ENCODE assay signal across 21 mouse cellular contexts in genomic region chr11:95555279-95555678, GRCm38 (mm10). TPM values are rescaled to one million over a fixed set of nuclear protein-coding genes. Genes with fewer than 3 reads are reported as not detected.
DNase-seq lines count a peak whose midpoint lies in the region; ATAC-seq lines count a peak whose summit lies in the region.
"Had no signal": no experiment of that assay in that cellular context is flagged by ENCODE, and none has a peak within 500 bp of the region (broad histone marks: within the 10 kb centered on the region; RNA-seq: fewer than 3 reads in every experiment).

No protein-coding gene starts in this region.

- H3K27ac ChIP-seq in kidney, embryonic 16.5 days (ENCODE audit: low read length): no peak overlapping the region
- H3K27ac ChIP-seq in embryonic facial prominence, embryonic 12.5 days: peak overlapping the region; percentile 41; the same call in 1 of the 2 replicates
- H3K27ac ChIP-seq in limb, embryonic 11.5 days (replicated peaks; ENCODE audit: low read depth, low read length): peak overlapping the region; percentile 72
- peak overlapping the region; percentile 29; the same call in 1 of the 2 replicates for H3K27ac ChIP-seq in limb, embryonic 15.5 days
- no peak overlapping the region for H3K27ac ChIP-seq in liver, embryonic 12.5 days
- no peak overlapping the region for H3K27ac ChIP-seq in hindbrain, embryonic 13.5 days
- H3K27ac ChIP-seq: embryonic facial prominence, embryonic 15.5 days; forebrain, embryonic 12.5 days; heart, embryonic 15.5 days; hindbrain, postnatal 0 days had no signal

- no peak overlapping the region for H3K9ac ChIP-seq in kidney, embryonic 16.5 days (replicated peaks; ENCODE audit: low read length)
- no peak overlapping the region for H3K9ac ChIP-seq in embryonic facial prominence, embryonic 12.5 days
- H3K9ac ChIP-seq in limb, embryonic 11.5 days (ENCODE audit: low read length): no peak overlapping the region
- H3K9ac ChIP-seq in limb, embryonic 15.5 days: no peak overlapping the region
- no peak overlapping the region for H3K9ac ChIP-seq in liver, embryonic 12.5 days
- no peak overlapping the region for H3K9ac ChIP-seq in hindbrain, embryonic 13.5 days
- H3K9ac ChIP-seq: embryonic facial prominence, embryonic 15.5 days; forebrain, embryonic 12.5 days; heart, embryonic 15.5 days had no signal

- peaks cover 11% of the 10 kb centered on the region; the same call in 1 of the 2 replicates for H3K4me1 ChIP-seq in kidney, embryonic 16.5 days (ENCODE audit: insufficient read depth, low read length)
- peaks cover 16% of the 10 kb centered on the region; the same call in 1 of the 2 replicates for H3K4me1 ChIP-seq in embryonic facial prominence, embryonic 12.5 days
- H3K4me1 ChIP-seq in limb, embryonic 11.5 days (ENCODE audit: control insufficient read depth, insufficient read depth, low read length): peaks cover 18% of the 10 kb centered on the region
- peaks cover 20% of the 10 kb centered on the region for H3K4me1 ChIP-seq in limb, embryonic 15.5 days
- no peaks in the 10 kb centered on the region for H3K4me1 ChIP-seq in liver, embryonic 12.5 days
- peaks cover 9% of the 10 kb centered on the region; the same call in 1 of the 2 replicates for H3K4me1 ChIP-seq in hindbrain, embryonic 13.5 days (replicated peaks)
- H3K4me1 ChIP-seq: forebrain, embryonic 12.5 days had no signal

- H3K9me3 ChIP-seq in kidney, embryonic 16.5 days (ENCODE audit: low read length): no peaks in the 10 kb centered on the region
- H3K9me3 ChIP-seq in embryonic facial prominence, embryonic 12.5 days: no peaks in the 10 kb centered on the region
- H3K9me3 ChIP-seq in limb, embryonic 11.5 days (ENCODE audit: control insufficient read depth, low read length): no peaks in the 10 kb centered on the region
- no peaks in the 10 kb centered on the region for H3K9me3 ChIP-seq in limb, embryonic 15.5 days
- no peaks in the 10 kb centered on the region for H3K9me3 ChIP-seq in liver, embryonic 12.5 days (replicated peaks)
- no peaks in the 10 kb centered on the region for H3K9me3 ChIP-seq in hindbrain, embryonic 13.5 days
- H3K9me3 ChIP-seq: embryonic facial prominence, embryonic 15.5 days; forebrain, embryonic 12.5 days; heart, embryonic 15.5 days had no signal

- H3K27me3 ChIP-seq in kidney, embryonic 16.5 days (ENCODE audit: insufficient read depth, low read length): no peaks in the 10 kb centered on the region
- no peaks in the 10 kb centered on the region for H3K27me3 ChIP-seq in embryonic facial prominence, embryonic 12.5 days
- H3K27me3 ChIP-seq in limb, embryonic 11.5 days (ENCODE audit: control insufficient read depth, insufficient read depth, low read length): no peaks in the 10 kb centered on the region
- 0 out of 2 replicates have a peak, but pooled peaks cover 4% of the 10 kb centered on the region for H3K27me3 ChIP-seq in limb, embryonic 15.5 days
- peaks cover 35% of the 10 kb centered on the region for H3K27me3 ChIP-seq in liver, embryonic 12.5 days (replicated peaks)
- H3K27me3 ChIP-seq in hindbrain, embryonic 13.5 days: no peaks in the 10 kb centered on the region
- H3K27me3 ChIP-seq: embryonic facial prominence, embryonic 15.5 days; heart, embryonic 15.5 days had no signal

- no peaks in the 10 kb centered on the region for H3K36me3 ChIP-seq in kidney, embryonic 16.5 days (ENCODE audit: insufficient read depth, low read length)
- H3K36me3 ChIP-seq in embryonic facial prominence, embryonic 12.5 days: no peaks in the 10 kb centered on the region
- no peaks in the 10 kb centered on the region for H3K36me3 ChIP-seq in limb, embryonic 11.5 days (ENCODE audit: control insufficient read depth, insufficient read depth, low read length)
- no peaks in the 10 kb centered on the region for H3K36me3 ChIP-seq in limb, embryonic 15.5 days
- no peaks in the 10 kb centered on the region for H3K36me3 ChIP-seq in liver, embryonic 12.5 days
- H3K36me3 ChIP-seq in hindbrain, embryonic 13.5 days: no peaks in the 10 kb centered on the region
- H3K36me3 ChIP-seq: embryonic facial prominence, embryonic 15.5 days; forebrain, embryonic 12.5 days; heart, embryonic 15.5 days had no signal

- no peak for ATAC-seq in kidney, embryonic 16.5 days (ENCODE audit: low FRiP score, low TSS enrichment)
- ATAC-seq in embryonic facial prominence, embryonic 12.5 days (ENCODE audit: insufficient number of reproducible peaks, insufficient read depth, low FRiP score, low TSS enrichment): no peak
- ATAC-seq in limb, embryonic 11.5 days (ENCODE audit: insufficient number of reproducible peaks, low FRiP score, low TSS enrichment, low read depth): peak; percentile 68
- no peak for ATAC-seq in limb, embryonic 15.5 days (ENCODE audit: insufficient number of reproducible peaks, low FRiP score, low TSS enrichment, low read depth)
- ATAC-seq in liver, embryonic 12.5 days: no peak
- no peak for ATAC-seq in hindbrain, embryonic 13.5 days (ENCODE audit: low FRiP score)
- ATAC-seq: forebrain, embryonic 16.5 days; hindbrain, postnatal 0 days had no signal

- no peak overlapping the region for H3K4me3 ChIP-seq in kidney, embryonic 16.5 days (ENCODE audit: low read length)
- H3K4me3 ChIP-seq in embryonic facial prominence, embryonic 12.5 days: no peak overlapping the region
- H3K4me3 ChIP-seq in limb, embryonic 11.5 days (ENCODE audit: low read depth, low read length): no peak overlapping the region
- H3K4me3 ChIP-seq in limb, embryonic 15.5 days: no peak overlapping the region
- H3K4me3 ChIP-seq in liver, embryonic 12.5 days: no peak overlapping the region
- no peak overlapping the region for H3K4me3 ChIP-seq in hindbrain, embryonic 13.5 days
- H3K4me3 ChIP-seq: embryonic facial prominence, embryonic 15.5 days; erythroblast, embryonic 14.5 days; forebrain, embryonic 12.5 days; heart, embryonic 15.5 days had no signal

- no peak for DNase-seq in kidney, postnatal 10 days
- peak; percentile 69 for DNase-seq in limb, embryonic 11.5 days (ENCODE audit: low spot score)
- no peak for DNase-seq in right cerebral cortex, adult 18-20 months
- DNase-seq: adrenal gland, postnatal 14 days; cerebellum, adult 11-12 months; cerebellum, adult 9-11 months; gastrocnemius, postnatal 10 days; heart, adult 18-20 months; heart, postnatal 14 days had no signal

- 0 out of 2 replicates have a peak overlapping the region, but pooled peaks have one; percentile 4 for H3K4me2 ChIP-seq in kidney, embryonic 16.5 days (replicated peaks; ENCODE audit: low read depth, low read length)
- 0 out of 2 replicates have a peak overlapping the region, but pooled peaks have one; percentile 5 for H3K4me2 ChIP-seq in embryonic facial prominence, embryonic 12.5 days (replicated peaks)
- H3K4me2 ChIP-seq in limb, embryonic 11.5 days (ENCODE audit: low read depth, severe bottlenecking): no peak overlapping the region; the same call in 1 of the 2 replicates
- H3K4me2 ChIP-seq in limb, embryonic 15.5 days: no peak overlapping the region
- no peak overlapping the region for H3K4me2 ChIP-seq in liver, embryonic 12.5 days
- no peak overlapping the region for H3K4me2 ChIP-seq in hindbrain, embryonic 13.5 days
- H3K4me2 ChIP-seq: embryonic facial prominence, embryonic 15.5 days; forebrain, embryonic 12.5 days; heart, embryonic 11.5 days; heart, embryonic 15.5 days had no signal

- WGBS in kidney, embryonic 16.5 days: 12% methylated on average over 8 of the region's 8 CpGs
- WGBS in embryonic facial prominence, embryonic 12.5 days: 19% methylated on average over 8 of the region's 8 CpGs
- 14% methylated on average over 8 of the region's 8 CpGs for WGBS in limb, embryonic 11.5 days
- WGBS in limb, embryonic 15.5 days: 13% methylated on average over 8 of the region's 8 CpGs
- 52% methylated on average over 8 of the region's 8 CpGs for WGBS in liver, embryonic 12.5 days (ENCODE audit: insufficient replicate concordance)
- 62% methylated on average over 8 of the region's 8 CpGs for WGBS in hindbrain, embryonic 13.5 days

RNA-seq across cellular contexts. Expression of gene Ngfr, which starts 32.3 kb away (rescaled TPM):
- 29.7 and 29.9 TPM in 2 replicates for polyA plus RNA-seq in kidney, embryonic 16.5 days (2015; fragmentation: Nextera tagmentation; extraction: Ambion mirVana)
- polyA plus RNA-seq in embryonic facial prominence, embryonic 12.5 days (2016; fragmentation: Nextera tagmentation; extraction: Ambion mirVana): 33.0 and 36.7 TPM in 2 replicates
- polyA plus RNA-seq in limb, embryonic 11.5 days (2014; fragmentation: Nextera tagmentation; extraction: Ambion mirVana): 12.4 and 13.4 TPM in 2 replicates
- polyA plus RNA-seq in limb, embryonic 15.5 days (2015; fragmentation: Nextera tagmentation; extraction: Ambion mirVana): 34.0 and 45.2 TPM in 2 replicates
- 4.8 and 5.9 TPM in 2 replicates for polyA plus RNA-seq in liver, embryonic 12.5 days (2016; fragmentation: Nextera tagmentation; extraction: Ambion mirVana)
- polyA plus RNA-seq in hindbrain, embryonic 13.5 days (2015; fragmentation: Nextera tagmentation; extraction: Ambion mirVana): 41.4 and 45.5 TPM in 2 replicates

RNA-seq across cellular contexts. Expression of gene Nxph3, which starts 40.9 kb away (rescaled TPM):
- 0.36 and 0.62 TPM in 2 replicates for polyA plus RNA-seq in kidney, embryonic 16.5 days (2015; fragmentation: Nextera tagmentation; extraction: Ambion mirVana)
- polyA plus RNA-seq in embryonic facial prominence, embryonic 12.5 days (2016; fragmentation: Nextera tagmentation; extraction: Ambion mirVana): 1.3 and 1.8 TPM in 2 replicates
- 0.37 and 1.5 TPM in 2 replicates for polyA plus RNA-seq in limb, embryonic 11.5 days (2014; fragmentation: Nextera tagmentation; extraction: Ambion mirVana)
- polyA plus RNA-seq in limb, embryonic 15.5 days (2015; fragmentation: Nextera tagmentation; extraction: Ambion mirVana): 0.69 and 0.70 TPM in 2 replicates
- polyA plus RNA-seq in liver, embryonic 12.5 days (2016; fragmentation: Nextera tagmentation; extraction: Ambion mirVana): 0.14 and 0.24 TPM in 2 replicates
- 0.69 and 0.91 TPM in 2 replicates for polyA plus RNA-seq in hindbrain, embryonic 13.5 days (2015; fragmentation: Nextera tagmentation; extraction: Ambion mirVana)
- polyA plus RNA-seq: erythroblast, embryonic 14.5 days had no signal

Comparison
In these comparisons a context has a peak if more than half of its experiments do, and no peak if none do; other contexts are left out.
1. H3K27ac ChIP-seq: peak in embryonic facial prominence, embryonic 12.5 days (single experiment), limb, embryonic 11.5 days (single experiment) and limb, embryonic 15.5 days (single experiment); none in kidney, embryonic 16.5 days (single experiment), liver, embryonic 12.5 days (single experiment) and hindbrain, embryonic 13.5 days (single experiment).
2. H3K4me2 ChIP-seq: peak in kidney, embryonic 16.5 days (single experiment) and embryonic facial prominence, embryonic 12.5 days (single experiment); none in limb, embryonic 11.5 days (single experiment), limb, embryonic 15.5 days (single experiment), liver, embryonic 12.5 days (single experiment) and hindbrain, embryonic 13.5 days (single experiment).